Mouse (Mus musculus) forebrain, embryonic 13.5 days (tissue): ENCODE results near the gene Arl2. TPM values are rescaled to one million over a fixed set of nuclear protein-coding genes. Genes with fewer than 3 reads are reported as not detected.
"Not testable (repeated sequence)": the region's sequence is repeated elsewhere in the genome, so short reads cannot be mapped to it uniquely, and the experiment has no call there.

Experiments used
- ATAC-seq: fragments of 200-750 bp; cut with Nextera tagmentation; 2 replicates; pipeline ENCODE4 v1.8.0; 2017
- H3K27ac ChIP-seq: fragments of 300-500 bp; sonication (generic); 2 replicates; pipeline ENCODE4 v1.5.1; 2015; ENCODE audit warnings: inconsistent platforms, mild to moderate bottlenecking, moderate library complexity
- H3K27me3 ChIP-seq: fragments of 300-500 bp; sonication (generic); 2 replicates; pipeline ENCODE4 v1.6.1; 2015; ENCODE audit warnings: mild to moderate bottlenecking, inconsistent platforms
- H3K36me3 ChIP-seq: fragments of 300-500 bp; sonication (generic); 2 replicates; pipeline ENCODE4 v1.6.1; 2015; ENCODE audit warnings: mild to moderate bottlenecking, inconsistent platforms; ENCODE audit not compliant: poor library complexity, severe bottlenecking
- H3K4me1 ChIP-seq: fragments of 300-500 bp; sonication (generic); 2 replicates; pipeline ENCODE4 v1.6.1; 2015; ENCODE audit warnings: inconsistent platforms
- H3K4me2 ChIP-seq: fragments of 300-500 bp; sonication (generic); 2 replicates; pipeline ENCODE4 v1.6.1; 2015; ENCODE audit warnings: inconsistent platforms, mild to moderate bottlenecking, moderate library complexity
- H3K4me3 ChIP-seq: fragments of 300-500 bp; sonication (generic); 2 replicates; pipeline ENCODE4 v1.5.1; 2015; ENCODE audit warnings: mild to moderate bottlenecking, inconsistent platforms
- H3K9ac ChIP-seq: fragments of 300-500 bp; sonication (generic); 2 replicates; pipeline ENCODE4 v1.6.1; 2015; ENCODE audit warnings: mild to moderate bottlenecking, inconsistent platforms
- H3K9me3 ChIP-seq: fragments of 300-500 bp; sonication (generic); replicated peaks from 2 replicates; pipeline ENCODE4 v1.6.1; 2016; ENCODE audit warnings: inconsistent platforms
- WGBS: fragments of 180-500 bp; shearing (Covaris S2); methylation state at CpG from one replicate; pipeline ENCODE4 v1.1.7; 2015; 5-methylcytosine and 5-hydroxymethylcytosine counted together
- polyA plus RNA-seq: library from polyadenylated mRNA; unstranded; fragments of >200 nt; fragmentation: Nextera tagmentation; extraction: Ambion mirVana; gene quantifications from 2 replicates; pipeline ENCODE4 v1.2.1, GENCODE M21; 2015

Arl2 gene
- polyA plus RNA-seq, 1 experiment from 2014 or later, result 86.1 TPM

DNA sequence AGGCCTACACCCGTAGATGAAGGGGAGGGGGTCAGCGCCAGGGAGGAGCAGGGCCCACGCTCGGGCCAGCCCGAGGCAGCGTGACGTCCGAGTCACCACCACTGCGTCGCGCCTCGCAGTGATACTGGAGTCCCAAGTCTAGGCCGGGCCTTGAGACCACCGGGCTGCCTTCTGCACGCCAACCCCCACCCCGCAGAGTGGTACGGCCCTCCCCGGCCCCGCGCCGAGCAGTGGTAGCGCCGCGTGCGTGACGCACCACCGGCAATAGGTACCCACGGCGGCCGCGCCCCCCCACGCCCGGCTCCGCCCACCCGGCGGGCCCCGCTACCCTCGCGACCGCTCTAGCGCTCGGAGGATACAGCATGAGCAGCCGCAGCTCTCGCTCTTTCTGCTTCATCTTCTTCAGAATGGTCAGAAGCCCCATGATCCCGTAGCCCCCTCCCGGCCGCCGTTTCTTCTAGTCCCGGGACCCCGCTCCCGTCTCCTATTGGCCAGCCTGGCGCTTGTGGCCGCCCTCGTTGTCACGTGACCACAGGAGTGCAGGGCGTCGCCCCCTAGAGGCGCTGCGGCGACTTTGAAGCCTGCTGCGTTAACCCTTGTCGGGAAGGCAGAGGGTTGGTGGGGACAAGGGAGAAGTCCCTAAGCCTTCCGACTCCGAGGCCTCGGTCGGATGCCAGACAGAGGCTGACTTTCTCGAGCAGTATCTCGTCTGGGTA lies 512 bp downstream of the Arl2 start, which contains the start of gene Batf2:
TSS of gene Batf2 (plus strand) at position 306 of the 716 bp plus-strand sequence.
- Histone ChIP-seq H3K27me3 (no peaks in the 10 kb centered on the region), H3K36me3 (peaks cover 20% of the 10 kb centered on the region), H3K4me2 (peak within 1 kb of the TSS; percentile 74), H3K4me1 (peaks cover 14% of the 10 kb centered on the region), H3K27ac (peak within 1 kb of the TSS; percentile 97), H3K9me3 (no peaks in the 10 kb centered on the region), H3K9ac (peak within 1 kb of the TSS; percentile 86), H3K4me3 (peak within 1 kb of the TSS; percentile 64)
- peak; percentile 93 for ATAC-seq
- under 1% methylated on average over 57 of the region's 68 CpGs for WGBS

- H3K9me3 ChIP-seq, result no peaks in the 10 kb centered on the region
- peak overlapping the region; percentile 74 for H3K4me2 ChIP-seq
- peak overlapping the region; percentile 86 for H3K9ac ChIP-seq
- WGBS, result 6% methylated on average over 16 of the region's 16 CpGs
- no peaks in the 10 kb centered on the region for H3K27me3 ChIP-seq
- peaks cover 26% of the 10 kb centered on the region for H3K36me3 ChIP-seq
- H3K27ac ChIP-seq, result peak overlapping the region; percentile 97
- H3K4me3 ChIP-seq, result peak overlapping the region; percentile 64
- no peak for ATAC-seq
- peaks cover 14% of the 10 kb centered on the region for H3K4me1 ChIP-seq
These were observed 1.0 kb downstream of the Arl2 start for GRCm38 (mm10) chr19:6140374-6140677.

DNA sequence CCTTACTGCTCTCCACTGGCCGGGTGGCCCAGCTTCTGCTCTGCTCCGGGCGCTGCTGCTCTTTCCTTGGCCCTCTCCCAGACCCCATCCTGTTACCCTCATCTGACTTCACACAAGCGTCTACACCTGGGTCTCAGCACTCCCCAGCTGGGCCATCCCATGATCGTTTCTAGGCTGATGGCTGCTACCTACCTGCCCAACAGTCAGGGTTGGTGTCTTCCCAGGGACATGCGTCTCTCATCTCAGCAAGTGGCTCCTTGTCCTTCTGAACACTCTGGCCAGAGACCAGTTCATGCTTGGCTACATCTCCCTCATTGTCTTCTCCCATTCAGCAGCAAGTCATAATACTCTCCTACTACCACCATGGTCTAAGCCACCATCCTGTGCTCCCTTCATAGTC lies 1.6 kb downstream of the Arl2 start:
- 95% methylated on average over 6 of the region's 6 CpGs for WGBS
- no peaks in the 10 kb centered on the region for H3K9me3 ChIP-seq
- peak overlapping the region; percentile 64 for H3K4me3 ChIP-seq
- ATAC-seq, result no peak
- peaks cover 32% of the 10 kb centered on the region for H3K36me3 ChIP-seq
- H3K27ac ChIP-seq, result peak overlapping the region; percentile 97; the same call in 1 of the 2 replicates
- H3K4me1 ChIP-seq, result peaks cover 14% of the 10 kb centered on the region
- H3K9ac ChIP-seq, result peak overlapping the region; percentile 86
- peak overlapping the region; percentile 74 for H3K4me2 ChIP-seq
- no peaks in the 10 kb centered on the region for H3K27me3 ChIP-seq

DNA sequence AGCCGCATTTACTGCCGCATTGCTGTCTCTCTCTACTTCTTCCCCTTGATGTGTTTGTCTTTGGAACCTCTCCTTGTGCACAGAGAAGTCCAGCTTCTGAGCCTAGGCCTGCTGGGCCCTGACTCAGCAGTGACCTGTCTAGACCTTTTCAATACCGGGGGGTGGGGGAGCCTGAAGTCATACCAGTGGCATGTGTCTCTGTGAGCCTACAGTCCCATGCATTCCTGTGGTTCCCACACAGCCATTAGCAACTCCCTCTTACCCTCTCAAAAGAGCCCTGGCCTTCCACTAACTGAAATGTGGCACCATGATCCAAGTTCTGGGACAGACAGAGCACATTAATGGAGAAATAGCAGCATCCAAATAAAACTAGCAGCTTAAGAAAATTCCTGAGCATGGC lies 5.0 kb downstream of the Arl2 start:
- ATAC-seq, result no peak
- Histone ChIP-seq H3K36me3 (peaks cover 51% of the 10 kb centered on the region), H3K9me3 (no peaks in the 10 kb centered on the region), H3K4me1 (peaks cover 14% of the 10 kb centered on the region), H3K27me3 (no peaks in the 10 kb centered on the region), H3K27ac (no peak overlapping the region), H3K4me2 (no peak overlapping the region), H3K4me3 (no peak overlapping the region), H3K9ac (no peak overlapping the region)
- WGBS, result 92% methylated on average over 3 of the region's 3 CpGs

GRCm38 (mm10) chr19:6133197-6133596 lies 8.2 kb downstream of the Arl2 start:
- H3K4me3 ChIP-seq, ATAC-seq, H3K27me3 ChIP-seq, H3K27ac ChIP-seq, H3K9me3 ChIP-seq, H3K4me1 ChIP-seq, H3K9ac ChIP-seq, H3K4me2 ChIP-seq: not testable (repeated sequence)
- 50% methylated on average over 1 of the region's 1 CpGs for WGBS
- peaks cover 51% of the 10 kb centered on the region for H3K36me3 ChIP-seq

GRCm38 (mm10) chr19:6132171-6132827 lies 9.0 kb downstream of the Arl2 start:
- H3K9me3 ChIP-seq, result no peaks in the 10 kb centered on the region
- H3K27ac ChIP-seq, result no peak overlapping the region
- peaks cover 46% of the 10 kb centered on the region for H3K36me3 ChIP-seq
- no peak overlapping the region for H3K4me2 ChIP-seq
- H3K4me3 ChIP-seq, result no peak overlapping the region
- WGBS, result 86% methylated on average over 7 of the region's 7 CpGs
- peaks cover 4% of the 10 kb centered on the region; the same call in 1 of the 2 replicates for H3K4me1 ChIP-seq
- no peak for ATAC-seq
- no peak overlapping the region for H3K9ac ChIP-seq
- no peaks in the 10 kb centered on the region for H3K27me3 ChIP-seq

GRCm38 (mm10) chr19:6130414-6131128 lies 10.8 kb downstream of the Arl2 start:
- not testable (repeated sequence) for H3K4me1 ChIP-seq, H3K4me3 ChIP-seq, H3K27ac ChIP-seq, ATAC-seq, H3K4me2 ChIP-seq, H3K9ac ChIP-seq, H3K27me3 ChIP-seq, H3K9me3 ChIP-seq
- WGBS, result 84% methylated on average over 7 of the region's 7 CpGs
- peaks cover 28% of the 10 kb centered on the region for H3K36me3 ChIP-seq

DNA sequence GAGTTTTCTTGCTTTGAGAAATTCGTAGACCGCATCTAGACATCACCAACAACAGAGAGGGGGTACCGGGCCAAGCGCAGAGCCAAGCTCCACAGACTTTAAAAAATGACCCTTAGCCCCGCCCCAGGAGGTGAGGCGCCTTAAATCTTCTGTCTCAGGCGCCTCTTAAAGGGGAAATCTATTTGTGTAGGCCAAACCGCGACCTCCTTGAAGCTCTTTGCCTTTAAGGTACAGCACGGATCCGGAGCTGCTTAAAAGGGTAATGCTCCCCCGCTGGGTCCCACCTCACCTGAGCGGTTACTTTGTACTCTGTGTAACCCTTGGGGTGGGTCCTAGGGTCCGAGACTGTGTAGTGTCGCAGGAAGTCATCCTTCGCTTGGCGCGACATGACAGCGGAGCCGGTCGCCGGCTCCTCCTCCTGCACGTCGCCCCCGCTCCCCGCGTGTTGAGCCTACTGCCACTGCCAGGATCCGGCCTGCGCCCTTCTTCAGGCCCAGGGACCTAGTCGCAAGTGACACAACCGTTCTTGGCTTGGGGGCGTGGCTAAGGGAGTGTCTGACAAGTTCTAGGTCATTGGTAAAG lies 13.5 kb downstream of the Arl2 start, which contains the start of gene Snx15:
TSS of gene Snx15 (minus strand) at position 545 of the 582 bp plus-strand sequence.
- peak within 1 kb of the TSS; percentile 75 for H3K9ac ChIP-seq
- peaks cover 5% of the 10 kb centered on the region; the same call in 1 of the 2 replicates for H3K36me3 ChIP-seq
- no peaks in the 10 kb centered on the region for H3K9me3 ChIP-seq
- H3K27ac ChIP-seq, result peak within 1 kb of the TSS; percentile 84
- H3K4me1 ChIP-seq, result peaks cover 11% of the 10 kb centered on the region; the same call in 1 of the 2 replicates
- H3K4me3 ChIP-seq, result peak within 1 kb of the TSS; percentile 55
- ATAC-seq, result peak; percentile 94
- peak within 1 kb of the TSS; percentile 70 for H3K4me2 ChIP-seq
- H3K27me3 ChIP-seq, result no peaks in the 10 kb centered on the region
- under 1% methylated on average over 32 of the region's 32 CpGs for WGBS

DNA sequence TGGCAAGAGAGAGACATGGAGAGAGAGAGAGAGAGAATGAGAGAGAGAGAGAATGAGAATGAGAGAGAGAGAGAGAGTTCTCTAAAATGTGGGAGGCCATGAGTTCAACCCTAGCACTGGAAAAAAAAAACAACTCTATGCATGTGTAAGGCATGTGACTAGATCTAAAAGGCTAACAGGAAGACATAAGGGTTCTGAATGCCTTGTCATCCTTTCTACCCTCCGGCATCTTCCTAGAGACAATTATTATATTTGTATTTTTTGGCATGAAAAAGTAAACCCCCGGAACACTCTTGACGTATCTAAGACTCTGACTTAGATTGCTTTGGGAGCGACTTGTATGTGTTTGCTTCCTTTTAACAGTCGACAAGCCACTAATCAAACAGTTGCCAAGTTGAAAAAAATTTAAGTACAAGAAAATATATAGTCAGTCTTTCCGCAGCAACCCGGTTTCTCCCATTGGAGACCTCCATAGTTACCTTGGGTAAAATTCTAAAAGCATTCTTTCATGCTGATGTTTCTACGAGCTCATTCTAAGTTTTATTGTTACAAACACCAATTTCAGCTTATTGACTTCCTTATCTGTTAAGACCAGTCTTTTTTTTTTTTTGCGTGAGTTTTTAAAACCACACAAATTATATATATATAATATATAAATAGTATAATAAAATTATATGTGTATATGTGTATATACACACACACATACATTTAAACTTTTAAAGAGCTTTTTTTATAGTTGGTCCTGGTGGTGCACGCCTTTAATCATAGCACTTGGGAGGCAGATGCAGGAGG lies 14.4 kb downstream of the Arl2 start:
- Histone ChIP-seq H3K9me3 (no peaks in the 10 kb centered on the region), H3K9ac (peak overlapping the region; percentile 75; the same call in 1 of the 2 replicates), H3K4me3 (peak overlapping the region; percentile 55), H3K27me3 (no peaks in the 10 kb centered on the region), H3K27ac (no peak overlapping the region), H3K4me2 (peak overlapping the region; percentile 70), H3K4me1 (peaks cover 11% of the 10 kb centered on the region; the same call in 1 of the 2 replicates), H3K36me3 (no peaks in the 10 kb centered on the region)
- no peak for ATAC-seq
- WGBS, result 75% methylated on average over 10 of the region's 10 CpGs

DNA sequence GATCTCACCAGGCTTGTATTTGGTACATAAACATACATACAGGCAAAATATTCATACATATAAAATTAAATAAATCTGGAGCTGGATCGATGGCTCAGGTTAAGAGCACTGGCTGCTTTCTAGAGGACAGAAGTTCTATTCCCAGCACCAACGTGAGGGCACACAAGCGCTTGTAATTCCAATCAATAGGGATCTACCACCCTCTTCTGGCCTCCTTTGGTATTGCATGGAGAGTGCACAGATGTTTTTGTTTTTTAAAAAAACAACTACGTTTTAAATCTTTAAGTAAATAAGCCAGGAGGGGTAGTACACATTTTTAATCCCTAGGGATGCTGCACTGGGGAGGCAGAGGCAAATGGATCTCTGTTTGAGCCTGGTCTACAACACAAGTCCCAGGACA lies 15.1 kb downstream of the Arl2 start:
- Histone ChIP-seq H3K4me1 (peaks cover 11% of the 10 kb centered on the region; the same call in 1 of the 2 replicates), H3K4me2 (no peak overlapping the region), H3K27me3 (no peaks in the 10 kb centered on the region), H3K36me3 (no peaks in the 10 kb centered on the region), H3K27ac (no peak overlapping the region), H3K9me3 (no peaks in the 10 kb centered on the region), H3K9ac (no peak overlapping the region), H3K4me3 (no peak overlapping the region)
- ATAC-seq, result no peak
- WGBS, result 21% methylated on average over 4 of the region's 4 CpGs

DNA sequence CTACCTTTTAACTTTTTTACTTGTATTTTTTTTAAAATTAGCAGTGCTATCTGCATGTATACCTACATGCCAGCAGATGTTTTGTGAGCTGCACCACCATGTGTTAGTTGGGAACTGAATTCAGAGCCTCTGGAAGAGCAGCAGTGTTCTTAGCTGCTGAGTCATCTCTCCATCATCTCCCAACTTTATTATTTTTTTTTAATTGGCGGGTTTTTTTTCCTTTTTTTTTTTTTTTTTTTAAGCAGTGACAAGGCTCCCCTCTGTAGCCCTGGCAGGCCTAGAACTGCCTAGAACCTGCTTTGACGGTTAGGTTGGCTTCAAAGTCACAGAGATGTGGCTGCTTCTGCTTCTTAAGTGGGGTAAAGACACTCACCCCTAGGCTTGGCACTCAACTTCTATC lies 16.4 kb downstream of the Arl2 start:
- Histone ChIP-seq H3K4me2 (no peak overlapping the region), H3K9me3 (no peaks in the 10 kb centered on the region), H3K36me3 (0 out of 2 replicates have a peak, but pooled peaks cover 7% of the 10 kb centered on the region), H3K27ac (no peak overlapping the region), H3K27me3 (no peaks in the 10 kb centered on the region), H3K4me1 (peaks cover 12% of the 10 kb centered on the region), H3K9ac (no peak overlapping the region), H3K4me3 (no peak overlapping the region)
- WGBS, result 71% methylated on average over 2 of the region's 2 CpGs
- ATAC-seq, result no peak
